Mouse (Mus musculus) gastrocnemius, postnatal 4 days (tissue): Measurements from ENCODE around the gene Slc25a13. TPM values are rescaled to one million over a fixed set of nuclear protein-coding genes. Genes with fewer than 3 reads are reported as not detected.

Experiments used
- DNase-seq, 2 experiments: peaks; one replicate each; pipeline ENCODE4 v3.0.0; 2021 to 2022; ENCODE audit warnings: low spot score in 2 of 2, mixed read lengths in 2 of 2
- total RNA-seq, 2 experiments: library from RNA; stranded (reverse); gene quantifications; 2 replicates each; pipeline ENCODE4 v1.2.3; 2021

The Slc25a13 gene
- total RNA-seq, 2 experiments from 2014 or later = 2.6 to 3.2 TPM

DNA sequence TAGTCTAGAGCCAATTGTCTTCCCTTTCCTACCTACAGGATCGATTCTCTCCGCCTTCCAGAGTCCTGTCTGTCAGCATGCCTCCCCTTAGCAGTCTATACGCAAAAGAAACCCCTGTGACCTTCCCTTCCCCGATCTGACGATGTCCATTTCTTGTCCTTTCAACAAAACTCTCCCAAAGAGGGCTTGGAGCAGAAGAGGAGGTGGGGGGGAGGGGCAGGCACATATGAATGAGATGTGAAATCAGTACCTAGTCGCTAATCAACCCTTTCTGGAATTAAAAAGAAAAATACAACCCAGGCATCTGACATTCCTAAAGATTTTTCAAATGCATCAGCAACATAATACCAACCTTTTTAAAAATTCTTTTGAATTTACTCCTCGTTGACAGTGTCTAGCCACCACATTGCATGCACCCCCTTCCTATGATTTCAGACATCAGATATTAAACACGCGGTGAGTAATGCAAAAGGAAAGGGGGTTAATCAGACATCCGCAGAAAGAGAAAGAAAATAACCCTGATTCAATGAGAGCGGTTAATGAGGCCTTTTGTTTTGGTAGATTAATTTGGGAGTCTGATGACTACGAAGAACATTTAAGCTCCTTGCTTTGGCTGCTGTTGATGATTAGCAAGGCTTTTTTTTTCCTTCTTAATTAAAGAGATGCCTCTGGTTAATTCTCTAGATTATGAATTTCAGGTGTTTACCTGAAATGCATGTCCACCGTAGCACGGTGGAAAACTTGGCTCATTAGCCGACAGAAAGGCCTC is 43.6 kb downstream of the Slc25a13 start:
- DNase-seq = no peak

DNA sequence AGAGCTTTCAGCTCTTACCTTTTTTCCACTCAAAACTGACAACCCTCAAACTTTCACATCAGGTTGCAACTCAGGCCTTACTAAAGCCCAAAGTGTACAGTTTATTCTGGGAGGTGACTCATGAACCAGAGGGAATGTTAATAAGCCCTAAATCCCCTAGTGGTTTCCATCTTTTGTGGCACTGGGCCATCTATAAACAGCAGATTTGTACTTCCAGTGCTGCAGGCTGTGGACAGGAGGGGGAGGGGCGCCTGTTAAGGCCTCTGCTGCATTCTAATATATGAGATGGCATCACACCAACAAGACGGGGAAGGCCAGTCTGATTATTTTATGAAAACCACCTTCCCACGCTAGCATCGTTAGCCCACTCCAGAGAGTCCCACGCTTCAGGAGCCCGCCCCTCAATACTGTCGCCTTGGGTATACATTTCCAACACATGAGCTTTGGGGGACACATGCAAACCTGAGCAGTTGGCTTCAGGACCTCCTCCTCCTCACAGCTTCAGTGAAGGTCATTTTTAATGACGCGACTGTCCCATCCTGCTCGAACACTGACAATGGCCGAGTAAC is 48.3 kb downstream of the Slc25a13 start:
- DNase-seq = no peak

DNA sequence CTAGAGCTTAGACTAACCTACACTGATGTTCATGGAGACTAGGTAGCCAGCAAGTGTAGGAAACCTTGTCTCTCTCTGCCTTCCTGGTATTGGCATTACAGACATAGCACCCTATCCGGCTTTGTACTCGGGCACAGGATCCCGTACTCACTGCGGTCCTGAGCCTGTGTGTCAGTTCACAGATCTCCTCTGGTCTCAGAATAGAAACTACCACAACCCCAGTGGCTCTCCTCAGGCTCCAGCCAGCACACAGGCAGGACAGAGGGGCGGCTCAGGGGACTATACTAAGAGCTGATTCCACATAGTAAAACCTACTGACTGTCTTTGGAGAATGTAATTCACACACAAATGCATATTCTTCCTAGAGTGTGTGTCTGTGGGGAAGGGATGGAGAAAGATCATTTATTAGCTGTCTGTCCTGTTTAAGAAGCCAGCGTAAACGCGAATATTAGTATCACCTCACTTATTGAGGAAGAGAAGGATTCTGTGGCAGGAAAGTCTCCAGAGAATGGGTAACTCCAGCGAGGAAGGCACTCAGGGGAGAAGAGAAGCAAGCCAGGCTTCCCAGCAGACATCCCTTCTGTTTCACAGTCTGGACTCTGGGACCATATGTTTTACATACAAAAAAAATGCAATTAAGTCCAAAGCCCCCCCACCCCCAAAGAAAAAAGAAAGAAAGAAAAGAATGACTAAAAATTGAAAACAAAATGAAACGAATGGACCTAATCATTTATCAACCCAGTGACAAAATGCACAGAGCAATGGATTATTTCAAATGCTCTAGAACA is 49.4 kb downstream of the Slc25a13 start:
- no peak for DNase-seq

DNA sequence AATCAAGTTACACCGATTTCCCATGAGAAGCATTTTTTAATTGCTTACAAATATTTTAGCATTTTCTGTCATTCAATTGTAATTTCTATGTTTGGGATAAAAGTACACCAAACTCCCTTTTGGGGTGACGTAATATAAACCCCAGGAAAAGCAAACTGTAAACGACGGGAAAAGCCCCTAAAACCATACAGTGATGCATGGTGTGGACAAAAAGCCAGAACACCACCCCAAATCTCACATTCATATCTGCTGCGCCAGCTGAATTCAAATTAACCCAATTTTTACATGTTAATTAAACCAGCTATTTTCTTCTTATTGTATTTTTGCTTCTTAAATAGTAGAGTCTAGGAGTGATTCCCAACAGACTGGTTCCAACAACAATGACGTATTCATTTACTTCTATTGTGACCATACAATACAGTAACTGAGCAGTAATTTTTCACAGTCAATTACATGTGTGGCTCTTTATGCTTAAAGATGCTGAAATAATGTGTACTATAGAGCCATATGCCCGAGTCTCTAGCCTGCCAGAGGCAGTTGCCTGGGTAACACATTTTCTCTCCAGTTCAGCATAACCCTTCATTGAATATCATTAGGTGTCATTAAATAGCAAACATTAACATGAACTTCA is 53.9 kb downstream of the Slc25a13 start:
- no peak for DNase-seq

DNA sequence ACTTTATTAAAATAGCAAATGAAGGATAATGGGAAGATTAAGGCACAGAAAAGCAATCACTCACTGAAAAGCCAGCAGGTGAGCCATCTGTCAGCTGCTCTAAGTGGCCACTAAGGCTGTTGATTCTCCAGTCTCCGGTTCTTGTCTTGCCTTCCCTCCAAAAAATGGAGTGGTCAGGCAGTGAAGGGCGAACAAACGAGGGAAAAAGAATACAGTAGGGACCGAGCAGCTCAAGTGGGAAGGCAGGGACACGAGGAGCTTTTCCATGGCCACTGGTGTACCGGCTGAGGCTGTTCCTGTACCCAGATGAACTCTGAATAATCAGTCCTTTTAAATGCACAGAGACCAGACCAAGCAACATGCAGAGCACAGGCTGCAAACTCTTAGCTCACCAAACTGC is 54.8 kb downstream of the Slc25a13 start:
- DNase-seq = no peak

DNA sequence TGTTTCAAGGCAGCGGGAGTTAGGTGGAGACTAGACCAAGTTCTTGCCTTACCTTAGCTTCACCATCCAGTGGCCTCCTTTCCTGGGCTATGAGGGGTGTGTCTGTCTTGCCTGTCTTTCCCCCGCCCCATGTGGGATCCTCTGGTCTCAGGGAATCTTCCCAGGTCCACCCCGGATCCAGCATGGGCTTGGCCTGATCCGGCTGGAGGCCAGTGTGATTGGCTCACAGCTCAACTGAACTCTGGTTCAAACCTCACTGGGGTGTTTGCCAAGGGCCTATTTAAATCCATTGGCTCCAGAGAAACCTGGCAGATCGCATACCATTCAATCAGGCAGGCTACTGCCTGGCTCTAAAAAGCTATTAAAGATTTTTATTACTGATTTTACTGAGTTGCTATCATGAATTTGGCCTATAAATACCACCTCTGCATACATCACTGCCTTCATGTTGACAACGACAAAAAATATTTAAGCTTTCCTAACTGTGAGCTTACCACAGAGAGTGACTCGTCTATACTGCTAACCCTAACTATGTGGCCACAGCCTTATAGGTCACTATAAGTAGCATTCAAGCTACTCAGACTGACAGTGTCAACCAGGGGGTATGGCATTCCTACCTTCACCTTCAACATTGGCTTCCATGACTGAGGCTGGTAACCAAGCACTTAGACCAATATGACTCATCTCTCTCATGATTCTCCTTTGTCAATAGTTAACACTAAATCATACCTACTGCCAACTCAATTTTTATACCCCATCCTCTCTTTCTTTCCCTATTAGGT is 56.1 kb downstream of the Slc25a13 start:
- DNase-seq = no peak

DNA sequence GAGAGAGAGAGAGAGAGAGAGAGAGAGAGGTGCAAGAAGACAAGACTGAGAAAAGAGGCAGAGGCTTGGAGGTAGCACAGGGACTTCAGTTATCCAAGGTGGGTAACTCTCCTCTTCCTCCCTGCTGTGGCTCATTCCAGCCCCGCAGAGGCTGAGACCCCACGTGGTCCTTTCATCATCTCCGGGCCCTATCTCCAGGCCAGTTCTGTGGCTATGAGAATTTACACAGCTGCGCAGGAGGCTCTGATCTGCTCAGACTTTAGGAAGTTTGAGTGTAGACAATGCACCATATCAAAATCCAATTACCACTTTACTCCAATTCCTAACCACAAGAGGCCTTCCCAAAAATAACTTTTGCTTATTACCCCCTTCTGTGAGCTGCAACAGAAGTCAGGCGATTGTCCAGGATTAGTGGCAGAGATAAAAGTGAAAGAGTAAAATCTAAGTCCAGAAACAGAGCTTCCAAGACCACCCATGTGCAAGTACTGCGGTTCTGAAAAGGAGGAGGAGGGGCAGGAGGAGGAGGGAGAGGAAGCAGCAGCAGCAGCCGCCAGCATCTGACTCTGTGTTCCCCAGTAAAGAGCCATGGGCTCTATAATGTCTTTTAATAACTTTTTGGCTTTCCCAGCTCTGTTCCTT is 57.6 kb downstream of the Slc25a13 start:
- DNase-seq = no peak

DNA sequence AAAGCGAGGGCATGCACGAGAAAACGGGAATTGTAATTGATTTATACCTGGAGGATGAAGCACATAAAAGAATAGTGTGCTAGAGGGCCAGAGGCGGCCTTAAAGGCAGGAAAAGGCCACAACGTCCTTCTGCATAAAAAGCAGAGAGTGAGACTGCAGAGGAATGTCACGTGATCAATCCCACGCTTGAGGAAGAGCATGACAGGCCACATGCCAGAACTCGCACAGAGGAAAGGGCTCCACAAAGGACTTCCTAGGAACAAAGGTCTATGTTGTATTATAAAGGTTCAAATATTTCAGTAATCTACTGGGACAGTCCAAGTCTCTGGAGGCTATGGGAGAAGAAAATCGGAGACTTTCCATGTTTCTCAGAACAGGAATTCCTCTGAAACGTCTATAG is 63.5 kb downstream of the Slc25a13 start:
- DNase-seq = no peak

DNA sequence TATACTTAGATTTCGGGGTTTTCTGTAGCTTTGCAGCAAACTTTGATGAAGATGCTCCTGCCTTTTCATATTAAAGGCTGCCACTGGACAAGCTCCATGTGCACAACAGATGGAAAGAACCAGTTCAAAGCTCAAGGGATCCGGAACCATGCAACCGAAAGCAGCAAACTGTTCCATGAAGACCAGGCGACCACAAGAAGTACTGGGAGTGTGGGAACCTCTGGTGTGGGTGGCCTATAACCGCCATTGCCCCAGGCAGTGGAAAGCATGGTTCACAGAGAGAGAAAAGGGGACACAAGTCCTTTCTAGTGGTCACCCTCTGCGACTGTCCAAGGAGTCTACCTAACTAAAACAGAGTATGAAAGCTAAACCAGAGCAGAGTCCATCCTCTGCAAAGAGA is 66.2 kb downstream of the Slc25a13 start:
- DNase-seq = no peak

DNA sequence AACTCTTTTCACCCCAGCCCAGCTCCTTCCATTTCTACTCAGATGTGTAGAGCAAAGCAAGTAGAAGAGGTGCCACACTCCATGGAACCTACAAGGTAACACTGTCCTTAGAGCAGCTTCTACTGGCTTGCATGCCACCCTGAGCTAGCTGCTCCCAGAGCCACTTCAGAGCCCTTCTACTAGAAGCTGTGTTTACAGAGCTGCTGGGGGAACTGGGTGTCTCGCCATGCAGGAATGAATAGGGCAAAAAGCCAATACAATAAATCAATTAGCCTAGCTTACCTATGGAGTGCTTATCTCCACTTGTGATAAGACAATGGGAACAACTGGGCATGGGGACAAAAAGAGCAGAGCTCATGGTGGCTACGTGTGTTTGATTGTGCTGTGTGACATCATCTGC is 67.2 kb downstream of the Slc25a13 start:
- DNase-seq = no peak

DNA sequence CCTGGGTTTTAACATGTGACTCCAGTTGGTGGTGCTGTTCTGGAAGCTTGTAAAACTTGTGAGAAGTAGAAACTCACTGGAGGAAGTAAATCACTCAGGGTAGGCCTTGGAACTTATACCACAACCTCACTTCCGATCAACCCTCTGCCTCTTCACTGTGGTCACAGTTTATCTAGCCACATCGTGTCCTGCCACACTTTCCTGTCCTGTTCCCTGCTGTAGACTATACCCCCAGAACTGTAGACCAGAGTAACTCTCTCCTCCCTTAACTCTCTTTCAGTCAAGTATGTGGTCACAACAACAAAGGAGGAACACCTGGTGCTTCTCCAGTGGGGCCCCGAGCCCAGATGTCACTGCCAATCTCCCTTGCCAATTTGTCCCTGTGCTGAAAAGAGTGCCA is 67.6 kb downstream of the Slc25a13 start:
- DNase-seq = no peak

DNA sequence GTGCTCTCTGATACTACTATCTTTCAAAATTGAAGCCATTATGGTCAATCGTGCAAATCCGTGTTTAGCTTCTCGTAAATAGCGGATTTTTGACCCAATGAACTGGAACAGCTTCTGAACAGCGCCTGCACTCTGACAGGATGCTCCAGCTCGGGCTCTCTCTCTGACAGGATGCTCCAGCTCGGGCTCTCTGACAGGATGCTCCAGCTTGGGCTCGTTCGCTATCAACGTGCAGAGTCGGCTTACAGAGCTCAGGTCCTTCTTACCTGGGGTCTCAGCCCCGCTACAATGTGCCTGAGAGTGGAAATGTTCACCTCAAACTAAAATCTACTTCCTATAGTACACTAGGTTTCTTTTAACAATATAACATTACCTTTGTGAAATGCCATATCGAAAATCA is 71.6 kb downstream of the Slc25a13 start:
- no peak for DNase-seq

DNA sequence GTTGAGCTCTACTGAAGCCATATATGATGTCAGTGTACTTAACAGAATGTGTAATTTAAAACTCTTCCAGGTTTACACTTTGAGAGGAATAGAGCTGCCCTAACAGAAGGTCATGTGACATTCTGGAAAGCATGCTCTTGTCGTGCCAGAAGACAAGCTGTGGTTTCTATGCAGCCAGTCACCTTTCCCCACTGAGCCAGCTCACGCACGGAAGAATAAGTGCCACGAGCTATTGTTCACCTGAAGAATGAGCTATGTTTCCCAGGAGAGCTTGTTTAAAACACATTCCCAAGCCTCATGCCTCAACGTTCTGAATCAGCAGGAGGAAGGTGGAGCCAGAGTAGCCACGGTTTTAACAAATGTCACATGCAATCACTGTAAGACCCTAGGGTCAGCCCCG is 73.4 kb downstream of the Slc25a13 start:
- DNase-seq = no peak

DNA sequence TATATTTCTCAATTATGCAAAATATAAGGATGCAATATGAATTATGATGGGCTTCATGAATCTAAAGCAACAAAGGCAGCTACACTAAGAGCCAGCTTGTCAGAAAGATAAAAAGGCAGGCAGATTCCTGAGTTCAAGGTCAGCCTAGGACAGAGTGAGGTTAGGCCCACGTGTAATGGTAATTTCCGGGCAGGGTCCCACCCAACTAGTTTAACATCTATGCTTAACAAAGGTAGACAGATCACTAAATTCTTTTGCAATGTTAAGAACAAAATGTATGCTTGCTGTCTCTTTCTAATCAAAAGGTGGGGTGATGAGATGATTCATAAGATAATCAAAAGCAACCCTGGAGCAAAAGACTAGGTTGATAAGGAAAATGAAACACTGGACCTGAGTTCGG is 76.6 kb downstream of the Slc25a13 start:
- DNase-seq = no peak

DNA sequence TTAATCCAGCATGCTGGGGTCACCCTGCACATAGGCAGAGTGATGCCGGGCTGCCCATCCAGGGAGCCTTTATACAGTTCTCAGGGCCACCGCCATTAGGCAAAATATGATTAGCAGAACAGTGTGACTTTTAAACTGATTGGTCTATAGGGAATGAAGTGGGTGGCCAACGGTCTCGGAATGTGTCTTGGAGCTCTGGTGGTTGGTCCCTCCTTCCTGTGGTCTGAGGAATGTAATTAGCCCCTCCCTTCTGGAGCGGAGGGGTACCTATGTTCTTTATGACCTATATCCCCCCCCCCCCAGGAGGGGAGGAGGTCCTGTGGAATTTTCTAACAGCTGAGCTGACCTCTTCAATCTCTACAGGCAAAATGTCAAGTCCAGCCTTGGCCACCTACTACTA is 77.9 kb downstream of the Slc25a13 start:
- no peak for DNase-seq

DNA sequence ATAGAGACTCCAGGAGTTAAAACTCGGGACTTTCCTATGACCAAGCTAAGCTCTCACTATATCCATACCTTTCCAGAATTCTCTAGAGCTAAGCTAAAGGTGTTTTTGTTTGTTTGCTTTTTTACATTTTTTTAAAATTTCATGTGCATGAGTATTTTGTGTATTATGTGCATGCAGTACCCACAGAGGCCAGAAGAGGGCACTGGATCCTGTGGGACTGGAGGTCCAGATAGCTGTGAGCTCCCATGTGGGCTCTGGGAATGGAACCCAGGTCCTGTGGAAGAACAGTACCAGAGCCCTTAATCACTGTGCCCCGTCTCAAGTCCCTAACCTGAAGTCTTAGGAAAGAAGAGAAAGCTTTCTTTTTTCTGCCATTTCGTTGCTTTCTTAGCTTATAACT is 80.2 kb downstream of the Slc25a13 start:
- no peak for DNase-seq

DNA sequence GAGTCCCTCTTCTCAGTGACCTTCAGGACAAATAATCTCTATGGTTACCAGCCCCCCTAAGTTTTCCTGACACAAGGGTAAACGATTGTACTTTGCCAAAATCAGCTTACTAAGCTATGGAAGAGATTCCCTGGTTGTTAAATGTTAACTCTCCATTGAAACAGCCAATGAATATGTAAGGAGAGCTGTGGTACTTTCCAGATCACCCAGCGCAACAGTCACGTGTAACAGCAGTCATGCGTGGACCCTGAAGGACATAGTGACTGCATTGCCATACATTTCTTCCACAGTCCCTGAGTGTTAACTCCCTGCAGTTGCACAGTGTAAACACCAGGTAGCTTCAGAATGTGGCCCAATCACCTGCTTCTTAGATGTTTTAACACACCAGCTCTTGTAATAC is 82.0 kb downstream of the Slc25a13 start:
- no peak for DNase-seq

DNA sequence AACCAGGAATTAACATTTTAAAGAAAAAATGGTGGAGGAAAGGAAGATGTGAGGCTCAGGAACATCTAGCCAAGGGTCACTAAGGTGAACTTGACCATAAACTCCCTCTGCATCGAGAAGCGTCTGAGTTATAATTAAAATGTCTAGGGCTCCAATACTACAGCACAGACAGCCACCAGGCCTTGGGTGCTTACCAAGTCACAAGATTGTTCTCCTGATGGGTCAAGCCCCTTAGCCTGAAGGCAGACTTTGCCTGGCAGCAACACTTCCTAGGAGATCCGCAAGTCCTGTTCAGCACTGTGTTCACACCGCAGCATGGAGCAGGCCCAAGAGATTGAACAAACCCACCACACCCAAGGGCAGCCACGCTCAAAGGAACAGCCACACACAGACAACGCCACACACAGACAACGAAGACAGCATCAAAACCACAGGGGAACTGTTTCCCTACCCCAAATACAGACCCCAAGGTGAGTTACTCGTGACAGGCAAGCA is 83.4 kb downstream of the Slc25a13 start:
- DNase-seq = no peak

DNA sequence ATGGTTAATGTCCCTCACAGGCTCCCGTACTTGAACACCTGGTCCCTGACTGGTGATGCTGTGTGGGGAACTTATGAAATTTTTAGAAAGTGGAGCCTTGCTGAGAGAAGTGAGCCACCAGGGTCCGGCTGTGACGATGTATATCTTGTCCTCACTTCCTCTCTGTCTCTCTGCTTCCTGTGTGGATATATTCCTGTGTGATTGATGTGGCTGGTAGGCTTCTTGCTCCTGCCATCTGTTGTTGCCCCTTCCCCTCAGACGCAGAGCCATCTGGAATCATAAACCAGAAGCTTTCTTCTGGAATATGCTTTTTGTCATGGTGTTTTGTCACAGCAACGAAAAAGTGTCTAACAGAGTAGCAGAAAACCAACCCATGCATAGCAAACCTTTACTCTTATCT is 84.9 kb downstream of the Slc25a13 start:
- DNase-seq = no peak

DNA sequence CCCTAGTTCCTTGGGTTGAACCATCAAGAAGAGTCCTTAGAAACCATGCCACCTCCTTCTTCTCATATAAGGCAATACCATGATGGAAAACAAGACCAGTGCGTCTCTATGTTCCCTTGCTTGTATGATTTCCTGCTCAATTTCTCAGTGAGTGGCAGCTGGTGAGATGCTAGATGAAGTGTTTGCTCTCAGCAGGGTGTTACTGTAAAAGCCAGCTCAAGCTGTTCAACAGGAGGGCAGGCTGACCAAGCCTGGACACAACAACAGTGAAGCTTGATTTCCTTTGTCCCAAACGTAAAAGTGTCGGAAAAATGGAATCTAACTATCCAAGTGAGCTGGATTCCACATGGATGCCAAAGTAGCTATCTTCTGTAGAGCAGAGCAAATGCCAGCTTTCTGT is 91.4 kb downstream of the Slc25a13 start:
- no peak for DNase-seq

DNA sequence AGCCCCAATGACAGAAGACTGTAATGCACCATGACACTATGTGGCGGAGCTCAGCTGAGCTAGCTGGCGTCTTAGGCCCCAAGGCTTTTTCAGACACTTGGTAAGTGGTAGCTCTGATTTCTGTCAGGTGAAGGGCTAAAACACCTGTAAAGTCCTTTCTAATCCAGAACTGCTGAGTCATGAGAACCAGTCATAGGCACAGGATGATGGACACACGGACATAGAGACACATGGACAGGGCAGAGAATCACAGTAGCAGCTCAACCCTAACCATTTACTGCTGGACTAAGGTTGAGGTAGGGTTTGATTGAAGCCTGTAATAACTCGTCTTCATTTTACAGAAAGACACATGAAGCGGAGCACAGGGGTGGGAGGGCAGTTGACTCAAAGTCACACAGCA is 95.1 kb downstream of the Slc25a13 start:
- no peak for DNase-seq
